Mouse (Mus musculus) thymus, postnatal 4 days (tissue): ENCODE results near the gene Chka.

Experiments
- DNase-seq: peaks from one replicate; pipeline ENCODE4 v3.0.0; 2021

The Chka gene

GRCm38 (mm10) chr19:3846676-3847604, 4.6 kb upstream of the Chka start:
- DNase-seq, result no peak

GRCm38 (mm10) chr19:3847711-3848110, 3.9 kb upstream of the Chka start:
- DNase-seq, result no peak

DNA sequence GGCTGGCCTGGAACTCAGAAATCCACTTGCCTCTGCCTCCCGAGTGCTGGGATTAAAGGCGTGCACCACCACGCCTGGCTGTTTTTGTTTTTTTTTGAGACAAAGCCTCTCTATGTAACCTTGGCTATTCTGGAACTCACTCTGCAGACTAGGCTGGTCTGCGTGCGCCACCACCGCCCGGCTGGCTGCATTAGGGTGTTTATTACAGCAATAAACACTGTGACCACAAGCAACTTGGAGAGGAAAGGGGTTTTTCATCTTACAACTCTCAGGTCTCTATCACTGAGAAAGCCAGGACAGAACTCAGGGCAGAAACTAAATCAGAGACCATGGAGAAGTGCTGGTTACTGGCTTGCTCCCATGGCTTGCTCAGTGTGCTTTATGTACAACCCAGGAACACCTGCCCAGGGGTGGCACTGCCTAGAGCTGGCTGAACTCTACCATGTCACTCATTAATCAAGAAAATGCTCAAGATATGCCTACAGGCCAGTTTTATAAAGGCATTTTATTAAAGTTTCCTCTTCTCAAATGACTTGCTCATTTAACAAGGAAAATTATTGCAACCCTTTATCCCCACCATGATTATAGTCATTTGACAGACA, 3.3 kb upstream of the Chka start:
- no peak for DNase-seq

- DNase-seq, result no peak
Measured at GRCm38 (mm10) chr19:3849251-3849650, 2.3 kb upstream of the Chka start.

GRCm38 (mm10) chr19:3850076-3850475, 1.5 kb upstream of the Chka start:
- no peak for DNase-seq

GRCm38 (mm10) chr19:3850847-3851469, 615 bp upstream of the Chka start:
- DNase-seq, result peak; percentile 48

DNA sequence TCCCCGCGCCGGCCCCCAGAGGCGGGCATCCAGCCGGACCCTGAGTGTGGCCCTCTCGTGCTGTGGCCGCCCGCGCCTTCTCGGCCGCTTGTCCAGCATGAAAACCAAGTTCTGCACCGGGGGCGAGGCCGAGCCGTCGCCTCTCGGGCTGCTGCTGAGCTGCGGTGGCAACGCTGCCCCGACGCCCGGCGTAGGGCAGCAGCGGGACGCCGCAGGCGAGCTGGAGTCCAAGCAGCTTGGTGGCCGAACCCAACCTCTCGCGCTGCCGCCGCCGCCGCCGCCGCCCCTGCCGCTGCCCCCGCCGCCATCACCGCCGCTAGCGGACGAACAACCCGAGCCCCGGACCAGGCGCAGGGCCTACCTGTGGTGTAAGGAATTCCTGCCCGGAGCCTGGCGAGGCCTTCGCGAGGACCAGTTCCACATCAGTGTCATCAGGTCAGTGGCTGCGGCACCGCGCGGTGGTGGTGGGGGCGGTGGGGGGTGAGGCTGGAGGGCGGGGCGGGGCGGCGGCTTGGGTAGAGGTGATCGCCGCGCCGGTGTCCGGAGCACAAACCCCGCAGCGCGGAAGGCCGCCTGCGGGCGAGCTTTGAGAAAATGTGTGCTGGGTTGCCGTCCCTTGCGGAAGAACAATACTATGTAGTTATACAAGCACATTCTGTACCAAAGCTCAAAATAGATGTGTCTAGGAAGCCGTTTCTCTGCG, 557 bp downstream of the Chka start:
- peak; percentile 70 for DNase-seq

- no peak for DNase-seq
Measured at GRCm38 (mm10) chr19:3853121-3853520, 1.5 kb downstream of the Chka start.

- no peak for DNase-seq
Measured at GRCm38 (mm10) chr19:3853891-3854290, 2.3 kb downstream of the Chka start.

DNA sequence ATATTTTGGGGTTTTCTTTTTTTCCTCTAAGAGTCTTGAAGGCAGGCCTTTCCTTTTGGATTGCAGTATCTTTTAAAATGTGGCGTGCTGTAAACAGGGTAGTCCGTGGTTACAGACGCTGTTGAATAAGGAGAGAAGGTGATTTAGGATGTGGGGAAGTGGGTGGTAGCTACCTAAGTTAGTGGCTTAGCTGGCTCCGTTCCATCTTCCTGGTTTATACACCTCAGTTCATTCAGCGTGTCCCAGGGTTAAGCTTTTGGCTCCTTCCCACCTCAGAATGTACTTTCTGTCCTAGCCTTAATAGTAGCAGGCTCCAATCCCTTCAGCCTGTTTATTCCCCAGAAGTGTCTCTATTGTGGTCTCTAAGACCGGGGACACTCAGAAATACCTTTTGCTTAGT, 3.5 kb downstream of the Chka start:
- DNase-seq, result no peak

DNA sequence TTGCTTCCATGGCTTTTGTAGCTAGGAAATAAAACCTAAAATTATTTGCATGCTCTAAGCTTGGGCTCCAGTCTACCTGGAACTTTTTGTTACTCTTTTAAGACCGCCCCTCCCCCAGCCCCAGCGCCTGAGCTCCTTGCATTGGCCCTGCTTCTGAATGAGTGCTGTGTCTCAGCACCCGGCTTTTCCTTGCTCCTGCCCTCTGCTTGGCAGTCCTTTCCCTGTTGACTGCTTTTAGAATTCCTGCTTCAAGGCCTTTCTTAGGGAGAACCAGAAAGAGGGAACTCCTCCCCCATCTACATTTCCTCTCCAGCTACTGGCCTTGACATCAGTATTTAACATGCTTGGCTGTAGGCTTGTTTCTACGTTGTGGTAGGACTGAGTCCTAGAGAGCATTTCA, 4.0 kb downstream of the Chka start:
- DNase-seq, result peak; percentile 43

DNA sequence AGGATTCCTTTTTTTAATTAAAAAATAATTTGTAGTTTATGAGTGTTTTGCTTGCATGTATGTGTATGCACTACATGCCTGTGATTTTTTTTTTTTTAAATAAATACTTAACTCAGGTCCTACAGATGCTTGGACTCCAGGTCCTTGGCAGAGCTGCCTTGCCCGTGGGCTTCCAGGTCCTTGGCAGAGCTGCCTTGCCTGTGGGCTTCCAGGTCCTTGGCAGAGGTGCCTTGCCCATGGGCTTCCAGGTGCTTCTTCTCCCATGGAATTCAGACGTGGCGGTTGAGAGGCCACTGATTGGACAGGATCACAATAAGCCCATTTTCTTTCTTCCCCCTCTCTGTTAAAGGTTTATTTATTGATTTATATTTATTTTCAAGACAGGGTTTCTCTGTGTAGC, 5.6 kb downstream of the Chka start:
- DNase-seq, result no peak

DNA sequence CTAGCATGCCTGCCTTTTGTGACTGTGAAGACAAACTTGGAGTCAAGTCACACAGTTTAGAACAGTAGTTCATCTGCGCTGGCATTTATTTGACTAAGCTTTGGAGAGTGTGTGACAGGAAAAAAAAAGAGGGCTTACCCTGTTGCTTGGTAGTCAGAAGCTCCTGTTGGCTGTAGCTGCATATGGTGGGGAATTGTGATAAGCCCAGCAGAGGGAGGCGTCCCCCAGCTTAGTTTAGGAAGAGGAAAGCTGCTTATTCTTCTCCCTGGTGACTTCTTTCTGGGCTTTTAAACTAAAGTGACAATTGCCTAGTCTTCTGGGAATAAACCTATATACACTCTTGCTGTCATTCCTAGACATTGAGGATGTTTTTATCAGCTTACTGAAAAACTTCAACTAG, 11.1 kb downstream of the Chka start:
- DNase-seq, result no peak

DNA sequence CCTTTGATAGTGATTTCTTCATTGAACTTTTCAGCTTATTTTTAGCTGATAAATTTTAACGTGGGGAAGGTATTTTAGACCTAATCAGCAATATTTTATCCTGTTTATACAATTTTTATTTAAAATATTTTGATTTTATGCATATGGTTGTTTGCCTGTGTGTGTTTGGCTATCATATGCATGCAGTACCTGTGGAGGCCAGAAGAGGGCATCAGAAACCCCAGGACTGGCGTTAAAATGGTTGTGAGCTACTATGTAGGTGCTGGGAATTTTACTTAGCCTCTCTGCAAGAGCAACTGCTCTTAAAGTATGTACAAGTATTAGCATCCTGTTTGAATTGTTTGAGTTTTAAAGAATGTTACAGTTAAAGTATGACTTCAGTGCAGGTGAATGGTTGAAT, 13.4 kb downstream of the Chka start:
- peak; percentile 24 for DNase-seq

- DNase-seq, result no peak
Measured at GRCm38 (mm10) chr19:3868290-3868689, 16.7 kb downstream of the Chka start.

- DNase-seq, result no peak
Measured at GRCm38 (mm10) chr19:3871468-3871867, 19.9 kb downstream of the Chka start.

- no peak for DNase-seq
Measured at GRCm38 (mm10) chr19:3872373-3872772, 20.8 kb downstream of the Chka start.

- DNase-seq, result no peak
Measured at GRCm38 (mm10) chr19:3875045-3875444, 23.5 kb downstream of the Chka start.

- DNase-seq, result no peak
Measured at GRCm38 (mm10) chr19:3880054-3880848, 28.7 kb downstream of the Chka start.

DNA sequence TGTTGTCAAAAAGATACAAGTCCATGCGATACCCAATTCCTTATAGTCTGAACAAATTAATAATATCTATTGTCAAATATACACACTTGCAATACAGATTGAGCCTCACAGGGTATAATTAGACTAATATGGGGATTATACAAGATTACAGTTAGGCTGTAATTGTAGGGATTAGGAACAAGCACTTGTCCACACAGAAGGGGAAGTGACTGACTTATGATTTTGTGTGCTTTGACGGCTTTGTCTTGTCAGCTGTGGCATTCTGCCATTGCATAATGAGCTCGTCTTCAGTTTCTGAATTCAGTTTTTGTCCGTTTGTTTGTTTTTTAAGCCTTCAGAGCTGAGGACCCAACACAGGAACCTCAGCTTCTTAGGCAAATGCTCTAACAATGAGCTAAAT, 30.6 kb downstream of the Chka start:
- DNase-seq, result no peak

DNA sequence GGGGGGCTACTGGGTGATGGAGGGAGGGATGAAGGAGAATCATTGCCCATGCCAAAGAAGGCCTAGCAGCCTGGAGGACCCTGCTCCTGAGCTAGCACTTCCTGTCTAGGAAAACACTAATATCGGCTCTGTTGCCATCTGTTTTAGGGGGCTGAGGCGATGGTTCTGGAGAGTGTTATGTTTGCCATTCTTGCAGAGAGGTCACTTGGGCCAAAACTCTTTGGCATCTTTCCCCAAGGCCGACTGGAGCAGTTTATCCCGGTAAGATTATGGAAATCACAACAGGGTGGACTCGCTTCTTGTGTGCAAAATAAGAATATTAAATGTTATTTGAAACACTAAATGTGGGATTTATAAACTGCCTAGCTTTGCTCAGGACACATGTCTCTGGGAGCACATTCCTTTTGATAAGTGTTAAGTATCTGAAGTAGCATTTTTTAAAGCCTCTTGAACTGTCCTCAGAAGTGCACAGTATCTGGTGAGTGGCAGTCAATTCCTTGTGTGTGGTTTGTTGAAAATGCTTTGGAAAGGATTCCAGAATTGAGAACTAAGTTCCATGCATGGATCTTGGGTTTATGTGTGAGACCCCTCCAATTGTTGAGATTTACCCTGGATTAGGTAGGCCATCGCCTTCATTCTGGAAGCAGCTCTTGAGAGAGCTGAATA, 32.9 kb downstream of the Chka start:
- DNase-seq, result no peak

GRCm38 (mm10) chr19:3889096-3889495, 37.5 kb downstream of the Chka start:
- no peak for DNase-seq
